Mouse (Mus musculus): Measurements from ENCODE around the gene Kcnt2. TPM values are rescaled to one million over a fixed set of nuclear protein-coding genes. Genes with fewer than 3 reads are reported as not detected.

Kcnt2 gene
- total RNA-seq, 2 experiments from 2014 or later: 2.6 to 2.9 TPM

GRCm38 (mm10) chr1:140364787-140365186 is 118.8 kb downstream of the Kcnt2 start:
- intact Hi-C loops (cut with DNase I): no loop called here
- DNase-seq (ENCODE audit: low spot score): no peak

GRCm38 (mm10) chr1:140373532-140373931 is 127.6 kb downstream of the Kcnt2 start:
- DNase-seq (ENCODE audit: low spot score): no peak
- intact Hi-C loops (cut with DNase I): no loop called here

- intact Hi-C loops (cut with DNase I): no loop called here
- DNase-seq (ENCODE audit: low spot score): no peak
These were observed 132.8 kb downstream of the Kcnt2 start for GRCm38 (mm10) chr1:140378791-140379190.

- intact Hi-C loops (cut with DNase I): no loop called here
- peak; percentile 8 for DNase-seq (ENCODE audit: low spot score)
These were observed 133.6 kb downstream of the Kcnt2 start for GRCm38 (mm10) chr1:140379526-140379925.

GRCm38 (mm10) chr1:140381093-140381492 is 135.1 kb downstream of the Kcnt2 start:
- intact Hi-C loops (cut with DNase I): no loop called here
- peak; percentile 4 for DNase-seq (ENCODE audit: low spot score)

GRCm38 (mm10) chr1:140390301-140390700 is 144.3 kb downstream of the Kcnt2 start:
- no peak for DNase-seq (ENCODE audit: low spot score)
- intact Hi-C loops (cut with DNase I): no loop called here

- intact Hi-C loops (cut with DNase I): no loop called here
- DNase-seq (ENCODE audit: low spot score): no peak
These were observed 151.8 kb downstream of the Kcnt2 start for GRCm38 (mm10) chr1:140397756-140398155.

GRCm38 (mm10) chr1:140406631-140407288 is 160.8 kb downstream of the Kcnt2 start:
- DNase-seq (ENCODE audit: low spot score): no peak
- intact Hi-C loops (cut with DNase I): no loop called here

GRCm38 (mm10) chr1:140415761-140416160 is 169.8 kb downstream of the Kcnt2 start:
- intact Hi-C loops (cut with DNase I): no loop called here
- no peak for DNase-seq (ENCODE audit: low spot score)

GRCm38 (mm10) chr1:140422954-140423353 is 177.0 kb downstream of the Kcnt2 start:
- DNase-seq (ENCODE audit: low spot score): no peak
- intact Hi-C loops (cut with DNase I): no loop called here

- DNase-seq (ENCODE audit: low spot score): no peak
- intact Hi-C loops (cut with DNase I): no loop called here
These were observed 183.4 kb downstream of the Kcnt2 start for GRCm38 (mm10) chr1:140429284-140429850.

GRCm38 (mm10) chr1:140432039-140432438 is 186.1 kb downstream of the Kcnt2 start:
- DNase-seq (ENCODE audit: low spot score): no peak
- intact Hi-C loops (cut with DNase I): no loop called here

- DNase-seq (ENCODE audit: low spot score): no peak
- intact Hi-C loops (cut with DNase I): no loop called here
These were observed 188.8 kb downstream of the Kcnt2 start for GRCm38 (mm10) chr1:140434791-140435190.

GRCm38 (mm10) chr1:140438176-140438575 is 192.2 kb downstream of the Kcnt2 start:
- intact Hi-C loops (cut with DNase I): no loop called here
- no peak for DNase-seq (ENCODE audit: low spot score)

GRCm38 (mm10) chr1:140443904-140444303 is 197.9 kb downstream of the Kcnt2 start:
- intact Hi-C loops (cut with DNase I): no loop called here
- no peak for DNase-seq (ENCODE audit: low spot score)

- intact Hi-C loops (cut with DNase I): no loop called here
These were observed 198.4 kb downstream of the Kcnt2 start for GRCm38 (mm10) chr1:140444394-140444793.

GRCm38 (mm10) chr1:140451461-140451860 is 205.5 kb downstream of the Kcnt2 start:
- no peak for DNase-seq (ENCODE audit: low spot score)
- intact Hi-C loops (cut with DNase I): no loop called here

More at GRCm38 (mm10) chr1:140444394-140444793, 198.4 kb downstream of the Kcnt2 start:
- DNase-seq (ENCODE audit: low spot score): no peak

GRCm38 (mm10) chr1:140451924-140452323 is 206.0 kb downstream of the Kcnt2 start:
- intact Hi-C loops (cut with DNase I): no loop called here
- DNase-seq (ENCODE audit: low spot score): no peak

- DNase-seq (ENCODE audit: low spot score): no peak
- intact Hi-C loops (cut with DNase I): no loop called here
These were observed 209.9 kb downstream of the Kcnt2 start for GRCm38 (mm10) chr1:140455903-140456302.

- intact Hi-C loops (cut with DNase I): no loop called here
- no peak for DNase-seq (ENCODE audit: low spot score)
These were observed 210.9 kb downstream of the Kcnt2 start for GRCm38 (mm10) chr1:140456873-140457272.

- intact Hi-C loops (cut with DNase I): no loop called here
- DNase-seq (ENCODE audit: low spot score): no peak
These were observed 222.4 kb downstream of the Kcnt2 start for GRCm38 (mm10) chr1:140468315-140468714.

GRCm38 (mm10) chr1:140469586-140469985 is 223.6 kb downstream of the Kcnt2 start:
- DNase-seq (ENCODE audit: low spot score): no peak
- intact Hi-C loops (cut with DNase I): no loop called here
